Mouse (Mus musculus) embryonic facial prominence, embryonic 11.5 days (tissue): ENCODE measurements around the gene Susd6. TPM values are rescaled to one million over a fixed set of nuclear protein-coding genes. Genes with fewer than 3 reads are reported as not detected.
"Not testable (repeated sequence)": the region's sequence is repeated elsewhere in the genome, so short reads cannot be mapped to it uniquely, and the experiment has no call there.

ENCODE experiments used
- ATAC-seq: fragments of 200-750 bp; cut with Nextera tagmentation; replicated peaks from 2 replicates; pipeline ENCODE4 v1.8.0; 2017; ENCODE audit warnings: low read depth; ENCODE audit not compliant: insufficient number of reproducible peaks, low FRiP score, low TSS enrichment
- DNase-seq: peaks from one replicate; pipeline ENCODE4 v3.0.0-alpha.2; 2015; ENCODE audit warnings: low spot score
- H3K27ac ChIP-seq: fragments of 300-500 bp; sonication (generic); replicated peaks from 2 replicates; pipeline ENCODE4 v1.5.1; 2014; ENCODE audit warnings: mild to moderate bottlenecking, low read depth, low read length, control low read depth
- H3K27me3 ChIP-seq: fragments of 300-500 bp; sonication (generic); 2 replicates; pipeline ENCODE4 v1.6.1; 2014; ENCODE audit warnings: mild to moderate bottlenecking, low read length, moderate library complexity, mixed read lengths; ENCODE audit not compliant: control insufficient read depth, insufficient read depth
- H3K36me3 ChIP-seq: fragments of 300-500 bp; sonication (generic); replicated peaks from 2 replicates; pipeline ENCODE4 v1.6.1; 2014; ENCODE audit warnings: low read depth, mild to moderate bottlenecking, low read length, moderate library complexity, mixed read lengths; ENCODE audit not compliant: control insufficient read depth, insufficient read depth
- H3K4me1 ChIP-seq: fragments of 300-500 bp; sonication (generic); 2 replicates; pipeline ENCODE4 v1.6.1; 2014; ENCODE audit warnings: low read length, mixed read lengths; ENCODE audit not compliant: control insufficient read depth, insufficient read depth
- H3K4me2 ChIP-seq: fragments of 300-500 bp; sonication (generic); 2 replicates; pipeline ENCODE4 v1.6.1; 2014; ENCODE audit warnings: low read depth, mild to moderate bottlenecking, control low read depth, low read length, moderate library complexity
- H3K4me3 ChIP-seq: fragments of 300-500 bp; sonication (generic); 2 replicates; pipeline ENCODE4 v1.5.1; 2014; ENCODE audit warnings: low read depth, low read length, control low read depth
- H3K9ac ChIP-seq: fragments of 300-500 bp; sonication (generic); replicated peaks from 2 replicates; pipeline ENCODE4 v1.6.1; 2014; ENCODE audit warnings: mild to moderate bottlenecking, control low read depth, low read length
- H3K9me3 ChIP-seq: fragments of 300-500 bp; sonication (generic); replicated peaks from 2 replicates; pipeline ENCODE4 v1.6.1; 2016; ENCODE audit warnings: mild to moderate bottlenecking, low read length, inconsistent platforms, mixed read lengths; ENCODE audit not compliant: control insufficient read depth
- WGBS: fragments of 180-500 bp; shearing (Covaris S2); extraction: QIAGEN DNeasy Blood & Tissue Kit; methylation state at CpG from one replicate; pipeline ENCODE4 v1.1.7; 2014; 5-methylcytosine and 5-hydroxymethylcytosine counted together
- polyA plus RNA-seq: library from polyadenylated mRNA; unstranded; fragments of >200 nt; fragmentation: Nextera tagmentation; extraction: Ambion mirVana; gene quantifications from 2 replicates; pipeline ENCODE4 v1.2.1, GENCODE M21; 2014

The Susd6 gene
- polyA plus RNA-seq, 1 experiment from 2014 or later, result 13.8 TPM

DNA sequence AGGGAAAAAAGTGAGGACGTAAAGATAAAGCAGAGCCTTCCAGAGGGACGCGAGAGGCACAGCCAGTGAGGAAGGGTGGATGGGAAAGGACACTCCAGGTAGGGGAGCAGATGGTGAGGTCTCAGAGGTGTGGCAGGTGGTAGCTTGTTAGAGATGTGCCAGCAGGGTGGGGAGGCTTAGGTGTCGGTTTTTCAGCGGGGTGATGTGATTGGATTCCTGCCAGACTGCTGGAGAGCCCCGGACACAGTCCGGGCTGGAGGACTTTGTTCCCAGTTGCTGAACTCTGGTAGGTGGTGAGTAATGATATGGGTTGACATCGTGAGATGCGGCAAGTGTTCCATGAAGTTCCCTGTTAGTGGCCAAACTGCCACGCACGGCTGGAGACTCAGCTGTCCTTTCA, 2.7 kb upstream of the Susd6 start:
- 57% methylated on average over 11 of the region's 11 CpGs for WGBS
- ATAC-seq (no peak), DNase-seq (no peak)
- Histone ChIP-seq H3K36me3 (no peaks in the 10 kb centered on the region), H3K9me3 (no peaks in the 10 kb centered on the region), H3K4me1 (no peaks in the 10 kb centered on the region), H3K4me2 (no peak overlapping the region), H3K9ac (no peak overlapping the region), H3K27ac (no peak overlapping the region), H3K27me3 (no peaks in the 10 kb centered on the region; the same call in 1 of the 2 replicates), H3K4me3 (no peak overlapping the region)

DNA sequence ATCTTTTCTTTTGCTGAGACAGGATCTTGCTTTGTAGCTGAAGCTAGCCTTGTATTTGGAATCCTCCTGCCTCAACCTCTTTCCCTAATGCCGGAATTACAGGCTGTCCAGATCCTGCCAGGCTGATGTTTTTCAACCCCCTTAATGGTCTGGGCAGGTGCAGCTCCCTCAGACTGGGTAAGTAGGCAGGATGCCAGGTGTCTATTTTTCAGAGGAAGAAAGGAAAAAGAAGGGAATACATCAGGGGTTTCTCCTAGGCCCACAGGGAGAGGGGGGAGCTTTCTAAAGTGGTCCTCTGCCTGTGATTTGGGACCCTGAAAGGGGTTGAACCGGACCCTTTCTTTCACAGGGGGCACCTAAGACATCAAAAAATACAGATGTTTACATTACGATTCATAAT, 2.1 kb upstream of the Susd6 start:
- WGBS, result 87% methylated on average over 3 of the region's 3 CpGs
- Histone ChIP-seq H3K9me3 (no peaks in the 10 kb centered on the region), H3K27ac (no peak overlapping the region), H3K36me3 (no peaks in the 10 kb centered on the region), H3K4me2 (no peak overlapping the region), H3K9ac (no peak overlapping the region), H3K27me3 (no peaks in the 10 kb centered on the region; the same call in 1 of the 2 replicates), H3K4me1 (no peaks in the 10 kb centered on the region), H3K4me3 (no peak overlapping the region)
- DNase-seq (no peak), ATAC-seq (no peak)

GRCm38 (mm10) chr12:80789276-80789675, 1.0 kb upstream of the Susd6 start:
- not testable (repeated sequence) for H3K4me2 ChIP-seq, H3K4me1 ChIP-seq, ATAC-seq, H3K9ac ChIP-seq, H3K27me3 ChIP-seq, H3K27ac ChIP-seq, DNase-seq, H3K36me3 ChIP-seq, H3K4me3 ChIP-seq, H3K9me3 ChIP-seq
- 91% methylated on average over 4 of the region's 4 CpGs for WGBS

- DNase-seq, result peak; percentile 12
- H3K27ac ChIP-seq, result peak overlapping the region; percentile 94
- H3K9me3 ChIP-seq, result no peaks in the 10 kb centered on the region
- H3K36me3 ChIP-seq, result no peaks in the 10 kb centered on the region
- H3K4me3 ChIP-seq, result peak overlapping the region; percentile 91
- WGBS, result under 1% methylated on average over 79 of the region's 80 CpGs
- peak overlapping the region; percentile 89 for H3K9ac ChIP-seq
- no peaks in the 10 kb centered on the region for H3K4me1 ChIP-seq
- H3K4me2 ChIP-seq, result peak overlapping the region; percentile 67
- no peak; the same call in none of the 2 replicates for ATAC-seq
- H3K27me3 ChIP-seq, result no peaks in the 10 kb centered on the region; the same call in 1 of the 2 replicates
Measured at GRCm38 (mm10) chr12:80790700-80791570, 625 bp downstream of the Susd6 start.

GRCm38 (mm10) chr12:80791571-80792444, 1.5 kb downstream of the Susd6 start:
- H3K4me1 ChIP-seq, result no peaks in the 10 kb centered on the region
- H3K36me3 ChIP-seq, result no peaks in the 10 kb centered on the region
- no peak for ATAC-seq
- no peaks in the 10 kb centered on the region for H3K9me3 ChIP-seq
- peak overlapping the region; percentile 89 for H3K9ac ChIP-seq
- 49% methylated on average over 6 of the region's 6 CpGs for WGBS
- no peak overlapping the region for H3K27ac ChIP-seq
- no peaks in the 10 kb centered on the region; the same call in 1 of the 2 replicates for H3K27me3 ChIP-seq
- H3K4me2 ChIP-seq, result peak overlapping the region; percentile 67
- peak overlapping the region; percentile 91 for H3K4me3 ChIP-seq
- peak; percentile 49 for DNase-seq

- H3K4me1 ChIP-seq, result no peaks in the 10 kb centered on the region
- no peak overlapping the region for H3K4me3 ChIP-seq
- no peak for ATAC-seq
- no peak overlapping the region for H3K9ac ChIP-seq
- WGBS, result 74% methylated on average over 5 of the region's 5 CpGs
- H3K27ac ChIP-seq, result no peak overlapping the region
- no peaks in the 10 kb centered on the region for H3K36me3 ChIP-seq
- no peaks in the 10 kb centered on the region for H3K9me3 ChIP-seq
- H3K27me3 ChIP-seq, result no peaks in the 10 kb centered on the region
- no peak overlapping the region for H3K4me2 ChIP-seq
- DNase-seq, result no peak
Measured at GRCm38 (mm10) chr12:80792867-80793266, 2.6 kb downstream of the Susd6 start.

DNA sequence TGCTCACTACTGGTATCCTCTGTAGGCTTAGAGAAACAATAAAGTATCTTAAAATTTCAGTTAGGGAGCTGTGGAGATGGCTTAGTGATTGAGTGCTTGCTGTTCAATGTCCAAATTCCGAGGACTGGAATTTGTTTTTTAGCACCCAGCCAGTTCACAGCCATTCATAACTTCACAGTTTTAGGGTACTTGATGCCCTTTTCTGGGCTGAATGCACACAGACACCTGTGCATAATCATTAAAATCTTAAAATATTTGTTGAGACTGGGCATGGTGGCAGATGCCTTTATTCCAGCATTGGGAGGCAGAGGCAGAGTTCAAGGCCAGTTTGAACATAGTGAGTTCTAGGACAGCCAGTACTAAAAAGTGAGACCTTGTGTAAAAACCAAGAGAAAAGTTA, 3.2 kb downstream of the Susd6 start:
- H3K9me3 ChIP-seq, result no peaks in the 10 kb centered on the region
- H3K4me3 ChIP-seq, result no peak overlapping the region
- 98% methylated on average over 1 of the region's 1 CpGs for WGBS
- no peaks in the 10 kb centered on the region for H3K36me3 ChIP-seq
- no peak for ATAC-seq
- no peaks in the 10 kb centered on the region for H3K27me3 ChIP-seq
- H3K9ac ChIP-seq, result no peak overlapping the region
- no peak overlapping the region for H3K4me2 ChIP-seq
- DNase-seq, result no peak
- H3K27ac ChIP-seq, result no peak overlapping the region
- no peaks in the 10 kb centered on the region for H3K4me1 ChIP-seq

DNA sequence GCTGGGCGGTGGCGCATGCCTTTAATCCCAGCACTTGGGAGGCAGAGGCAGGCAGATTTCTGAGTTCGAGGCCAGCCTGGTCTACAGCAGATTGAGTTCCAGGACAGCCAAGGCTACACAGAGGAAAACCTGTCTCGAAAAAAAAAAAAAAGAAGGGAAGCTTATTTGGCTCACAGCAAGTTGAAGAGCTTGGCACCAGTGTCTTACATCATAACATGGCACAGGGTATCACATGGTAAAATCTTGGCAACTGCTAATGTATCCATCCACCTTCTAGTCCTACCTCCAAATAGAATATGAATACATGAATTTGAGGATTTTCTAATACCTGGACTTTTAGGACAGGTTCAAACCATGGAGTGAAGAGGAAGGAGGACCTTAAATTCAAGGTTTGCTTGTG, 4.2 kb downstream of the Susd6 start:
- no peaks in the 10 kb centered on the region for H3K36me3 ChIP-seq
- H3K27me3 ChIP-seq, result no peaks in the 10 kb centered on the region
- H3K9me3 ChIP-seq, result no peaks in the 10 kb centered on the region
- no peak overlapping the region for H3K4me3 ChIP-seq
- H3K9ac ChIP-seq, result no peak overlapping the region
- H3K4me1 ChIP-seq, result no peaks in the 10 kb centered on the region
- DNase-seq, result no peak
- H3K27ac ChIP-seq, result no peak overlapping the region
- no peak for ATAC-seq
- WGBS, result 93% methylated on average over 4 of the region's 4 CpGs
- H3K4me2 ChIP-seq, result no peak overlapping the region
